Mouse (Mus musculus) CH12.LX (cell line): Measurements from ENCODE around the gene Samd4b.

Experiments used
- CHD2 ChIP-seq: IDR thresholded peaks from 2 replicates; pipeline ENCODE4 v1.6.1; 2011; ENCODE audit warnings: low read length, improper control_type of control experiment
- CTCF ChIP-seq, 2 experiments: IDR thresholded peaks in 1 of 2; conservative IDR thresholded peaks in 1 of 2; 2 replicates each; pipeline ENCODE4 v1.5.1; 2011 to 2012; ENCODE audit warnings: low read depth in 2 of 2, low read length in 2 of 2, improper control_type of control experiment in 1 of 2, inconsistent platforms in 1 of 2, mild to moderate bottlenecking in 1 of 2, moderate library complexity in 1 of 2
- EP300 ChIP-seq: IDR thresholded peaks from 2 replicates; pipeline ENCODE4 v1.6.1; 2011; ENCODE audit warnings: low read length, improper control_type of control experiment
- JUN ChIP-seq: IDR thresholded peaks from 2 replicates; pipeline ENCODE4 v1.6.1; 2011; ENCODE audit warnings: low read depth, mild to moderate bottlenecking, low read length, improper control_type of control experiment, moderate library complexity; ENCODE audit not compliant: insufficient read depth
- MAFK ChIP-seq: IDR thresholded peaks from 2 replicates; pipeline ENCODE4 v1.6.1; 2011; ENCODE audit warnings: low read length, improper control_type of control experiment; ENCODE audit not compliant: insufficient replicate concordance
- MEF2A ChIP-seq: IDR thresholded peaks from 2 replicates; pipeline ENCODE4 v1.6.1; 2014; ENCODE audit warnings: low read depth, mild to moderate bottlenecking, inconsistent platforms, low read length, improper control_type of control experiment, borderline replicate concordance
- RCOR1 ChIP-seq: conservative IDR thresholded peaks from 2 replicates; pipeline ENCODE4 v1.6.1; 2012; ENCODE audit warnings: low read depth, mild to moderate bottlenecking, inconsistent platforms, low read length, improper control_type of control experiment

GRCm38 (mm10) chr7:28577826-28578542 is 20.0 kb downstream of the Samd4b start:
- no peak for TF ChIP-seq MAFK
- no peak for TF ChIP-seq EP300
- TF ChIP-seq CTCF (conservative IDR thresholded peaks at IDR 0.05 in 1 of 2, IDR thresholded peaks at IDR 0.05 in 1 of 2; ENCODE audit: low read depth in 2 of 2, low read length in 2 of 2) = no peak
- no peak for TF ChIP-seq JUN
- TF ChIP-seq RCOR1 = no peak
- TF ChIP-seq CHD2 = no peak
- no peak for TF ChIP-seq MEF2A
